Mouse (Mus musculus) thymus, adult 18-20 months (tissue): ENCODE data around the gene Apbb1.

ENCODE experiments used
- DNase-seq, 2 experiments: peaks; one replicate each; pipeline ENCODE4 v3.0.0; 2022; ENCODE audit warnings: mixed read lengths in 2 of 2

Apbb1 gene

GRCm38 (mm10) chr7:105516669-105517360 is 64.6 kb downstream of the Apbb1 start:
- DNase-seq = no peak

GRCm38 (mm10) chr7:105515178-105515577 is 66.3 kb downstream of the Apbb1 start:
- DNase-seq = peak; percentile 14 to 25

GRCm38 (mm10) chr7:105514561-105514960 is 66.9 kb downstream of the Apbb1 start:
- DNase-seq = no peak

DNA sequence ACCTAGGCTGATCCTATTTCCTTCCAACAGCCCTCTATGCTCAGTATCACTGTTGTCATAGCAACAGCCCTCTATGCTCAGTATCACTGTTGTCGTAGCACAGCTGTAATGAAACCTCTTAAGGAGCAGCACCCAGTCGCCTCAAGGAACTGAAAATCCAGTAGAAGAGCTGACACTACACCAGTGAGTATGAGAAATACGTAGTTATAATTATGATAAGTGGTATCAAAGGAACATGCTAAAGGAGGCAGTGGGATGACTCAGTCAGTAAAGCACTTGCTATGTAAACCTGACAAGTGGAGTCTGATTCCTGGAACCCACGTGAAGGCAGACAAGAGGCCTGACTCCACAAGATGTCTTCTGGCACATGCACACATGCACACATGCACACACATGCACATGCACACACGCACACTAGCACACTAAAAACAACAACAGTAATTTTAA is 67.6 kb downstream of the Apbb1 start:
- no peak for DNase-seq

GRCm38 (mm10) chr7:105510143-105510542 is 71.3 kb downstream of the Apbb1 start:
- no peak for DNase-seq
